Mouse (Mus musculus): Measurements from ENCODE around the gene Zyg11a. TPM values are rescaled to one million over a fixed set of nuclear protein-coding genes. Genes with fewer than 3 reads are reported as not detected.

The Zyg11a gene
- polyA plus RNA-seq, 1 experiment from 2014 or later, result 0.05 TPM

Other genes starting within 250 kb of the Zyg11a start
- 0.07 TPM in 1 of 2 replicates, not detected in the other for gene Slc1a7, start 249.7 kb downstream of the Zyg11a start, polyA plus RNA-seq (2016; fragmentation: Nextera tagmentation; extraction: Ambion mirVana)
- gene Podn, start 121.6 kb downstream of the Zyg11a start, polyA plus RNA-seq (2016; fragmentation: Nextera tagmentation; extraction: Ambion mirVana), result 0.10 and 0.12 TPM in 2 replicates
- 200 and 214 TPM in 2 replicates for gene Scp2, start 73.0 kb downstream of the Zyg11a start, polyA plus RNA-seq (2016; fragmentation: Nextera tagmentation; extraction: Ambion mirVana)
- 16.4 and 18.3 TPM in 2 replicates for gene Echdc2, start 52.6 kb downstream of the Zyg11a start, polyA plus RNA-seq (2016; fragmentation: Nextera tagmentation; extraction: Ambion mirVana)
- gene Zyg11b, start 83.0 kb upstream of the Zyg11a start, polyA plus RNA-seq (2016; fragmentation: Nextera tagmentation; extraction: Ambion mirVana), result 13.2 and 18.5 TPM in 2 replicates
- 66.1 and 76.5 TPM in 2 replicates for gene Coa7, start 110.1 kb upstream of the Zyg11a start, polyA plus RNA-seq (2016; fragmentation: Nextera tagmentation; extraction: Ambion mirVana)
- 2.2 and 2.6 TPM in 2 replicates for gene Shisal2a, start 165.3 kb upstream of the Zyg11a start, polyA plus RNA-seq (2016; fragmentation: Nextera tagmentation; extraction: Ambion mirVana)
- gene Gpx7, start 188.9 kb upstream of the Zyg11a start, polyA plus RNA-seq (2016; fragmentation: Nextera tagmentation; extraction: Ambion mirVana), result 52.1 and 52.8 TPM in 2 replicates
- 72.7 and 80.9 TPM in 2 replicates for gene Tut4, start 241.4 kb upstream of the Zyg11a start, polyA plus RNA-seq (2016; fragmentation: Nextera tagmentation; extraction: Ambion mirVana)